Mouse (Mus musculus) spleen, postnatal 14 days (tissue): ENCODE data around the gene Trhr2.

ENCODE experiments used
- DNase-seq, 2 experiments: peaks; one replicate each; pipeline ENCODE4 v3.0.0; 2021 to 2022; ENCODE audit warnings: low spot score in 2 of 2

Trhr2 gene

DNA sequence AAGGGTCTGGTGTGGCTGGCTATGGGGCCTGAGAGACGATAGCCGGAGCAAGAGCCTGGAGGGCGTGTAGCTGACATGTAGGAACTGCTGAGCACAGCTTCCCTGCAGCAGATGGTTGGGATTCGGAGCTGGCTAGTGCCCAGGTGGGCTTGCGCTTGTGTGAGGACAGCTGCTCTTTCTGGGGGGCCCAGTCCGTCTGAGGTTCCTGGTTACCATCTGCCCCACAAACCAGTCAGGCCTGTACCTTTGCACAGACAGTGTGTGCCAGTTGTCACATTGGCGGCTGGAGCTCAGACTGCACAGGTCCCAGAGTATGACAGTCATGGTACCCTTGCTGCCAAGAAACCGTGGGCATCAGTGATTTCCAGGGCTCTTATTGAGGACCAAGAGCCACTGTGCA is 52.7 kb downstream of the Trhr2 start:
- no peak for DNase-seq
